Mouse (Mus musculus) lung, embryonic 15.5 days (tissue): ENCODE data around the gene Pdia6. TPM values are rescaled to one million over a fixed set of nuclear protein-coding genes. Genes with fewer than 3 reads are reported as not detected.

Experiments
- ATAC-seq: fragments of 200-750 bp; cut with Nextera tagmentation; 2 replicates; pipeline ENCODE4 v1.8.0; 2017; ENCODE audit warnings: moderate number of reproducible peaks, borderline replicate concordance; ENCODE audit not compliant: low FRiP score, low TSS enrichment; ENCODE audit errors: extremely low read depth
- H3K27ac ChIP-seq: fragments of 300-500 bp; sonication (generic); 2 replicates; pipeline ENCODE4 v1.5.1; 2015; ENCODE audit warnings: moderate library complexity, mild to moderate bottlenecking, inconsistent platforms
- H3K27me3 ChIP-seq: fragments of 300-500 bp; sonication (generic); 2 replicates; pipeline ENCODE4 v1.6.1; 2015; ENCODE audit warnings: inconsistent platforms
- H3K36me3 ChIP-seq: fragments of 300-500 bp; sonication (generic); 2 replicates; pipeline ENCODE4 v1.6.1; 2015; ENCODE audit warnings: inconsistent platforms
- H3K4me1 ChIP-seq: fragments of 300-500 bp; sonication (generic); 2 replicates; pipeline ENCODE4 v1.6.1; 2015; ENCODE audit warnings: inconsistent platforms
- H3K4me2 ChIP-seq: fragments of 300-500 bp; sonication (generic); 2 replicates; pipeline ENCODE4 v1.6.1; 2015; ENCODE audit warnings: inconsistent platforms, mild to moderate bottlenecking, moderate library complexity
- H3K4me3 ChIP-seq: fragments of 300-500 bp; sonication (generic); 2 replicates; pipeline ENCODE4 v1.5.1; 2015; ENCODE audit warnings: mild to moderate bottlenecking, inconsistent platforms
- H3K9ac ChIP-seq: fragments of 300-500 bp; sonication (generic); 2 replicates; pipeline ENCODE4 v1.6.1; 2015; ENCODE audit warnings: inconsistent platforms
- H3K9me3 ChIP-seq: fragments of 300-500 bp; sonication (generic); 2 replicates; pipeline ENCODE4 v1.6.1; 2016; ENCODE audit warnings: inconsistent platforms
- WGBS: fragments of 180-500 bp; shearing (Covaris S2); methylation state at CpG from one replicate; pipeline ENCODE4 v1.1.7; 2015; 5-methylcytosine and 5-hydroxymethylcytosine counted together
- polyA plus RNA-seq: library from polyadenylated mRNA; unstranded; fragments of >200 nt; fragmentation: Nextera tagmentation; extraction: Ambion mirVana; gene quantifications from 2 replicates; pipeline ENCODE4 v1.2.1, GENCODE M21; 2015

Pdia6 gene
- polyA plus RNA-seq, 1 experiment from 2014 or later = 737 TPM

DNA sequence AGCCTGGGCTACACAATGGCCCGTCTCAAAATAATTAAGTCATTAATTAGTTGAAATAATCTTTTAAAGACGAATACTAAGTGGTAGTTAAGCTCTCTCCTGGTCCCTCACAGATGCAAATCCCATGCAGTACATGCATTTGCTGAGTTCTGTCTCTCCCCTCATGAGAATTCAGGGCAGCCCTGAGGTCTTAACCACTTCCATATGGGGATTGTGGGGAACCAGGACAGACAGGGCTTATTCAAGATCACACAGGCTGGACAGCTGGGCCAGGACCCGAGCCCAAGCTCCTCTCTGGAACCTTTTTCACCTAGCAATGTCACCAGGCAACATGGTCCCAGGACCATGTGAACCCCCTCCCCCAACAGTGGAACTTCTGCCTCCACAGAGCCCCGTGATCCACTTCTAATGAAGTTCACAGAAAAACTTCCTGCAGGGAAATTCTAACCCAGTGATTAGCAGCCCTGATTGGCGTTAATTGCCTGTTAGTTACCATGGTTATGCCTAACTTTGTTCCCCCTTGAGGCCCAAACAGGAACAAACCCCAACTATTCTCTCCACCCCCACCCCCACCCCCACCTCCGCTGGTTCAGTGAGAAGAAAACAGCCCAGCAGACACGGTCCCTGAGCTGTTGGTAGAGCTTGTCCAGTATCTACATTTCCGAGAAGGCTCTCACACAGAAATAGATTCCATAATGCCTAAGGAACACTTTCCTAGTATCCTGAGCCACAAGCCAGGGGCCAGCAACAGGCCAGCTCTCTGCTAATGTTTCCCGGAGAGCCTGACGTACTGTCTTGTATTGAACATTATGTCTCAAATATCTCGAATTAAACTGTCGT is 27.5 kb upstream of the Pdia6 start:
- Histone ChIP-seq H3K36me3 (no peaks in the 10 kb centered on the region), H3K4me1 (no peaks in the 10 kb centered on the region), H3K4me3 (no peak overlapping the region), H3K27ac (no peak overlapping the region), H3K9ac (no peak overlapping the region), H3K4me2 (no peak overlapping the region), H3K27me3 (no peaks in the 10 kb centered on the region), H3K9me3 (no peaks in the 10 kb centered on the region)
- 56% methylated on average over 12 of the region's 12 CpGs for WGBS
- no peak for ATAC-seq

- H3K9me3 ChIP-seq = no peaks in the 10 kb centered on the region
- no peaks in the 10 kb centered on the region for H3K36me3 ChIP-seq
- H3K4me1 ChIP-seq = no peaks in the 10 kb centered on the region
- H3K4me2 ChIP-seq = no peak overlapping the region
- H3K27ac ChIP-seq = no peak overlapping the region
- no peak for ATAC-seq
- H3K9ac ChIP-seq = no peak overlapping the region
- H3K4me3 ChIP-seq = no peak overlapping the region
- no peaks in the 10 kb centered on the region for H3K27me3 ChIP-seq
These were observed 27.0 kb upstream of the Pdia6 start for GRCm38 (mm10) chr12:17239428-17239688.

DNA sequence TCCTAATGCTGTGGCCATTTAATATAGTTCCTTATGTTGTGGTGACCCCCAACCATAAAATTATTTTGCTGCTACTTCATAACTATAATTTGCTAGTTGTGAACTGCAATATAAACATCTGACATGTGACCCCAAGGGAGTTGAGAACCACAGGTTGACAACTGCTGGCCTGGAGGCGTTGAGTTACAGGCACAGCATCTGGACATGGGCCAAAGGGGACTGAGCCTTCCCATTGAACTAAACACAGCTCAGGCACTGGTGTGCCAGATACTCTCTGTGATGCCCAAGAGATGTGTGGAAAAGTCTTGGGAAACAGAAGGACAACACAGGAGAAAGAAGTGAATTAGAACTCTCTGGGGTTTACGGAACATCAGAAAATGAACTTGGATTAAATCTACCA is 25.3 kb upstream of the Pdia6 start:
- Histone ChIP-seq H3K27ac (no peak overlapping the region), H3K27me3 (no peaks in the 10 kb centered on the region), H3K4me3 (no peak overlapping the region), H3K9me3 (no peaks in the 10 kb centered on the region), H3K4me2 (no peak overlapping the region), H3K9ac (no peak overlapping the region), H3K36me3 (no peaks in the 10 kb centered on the region), H3K4me1 (no peaks in the 10 kb centered on the region)
- 71% methylated on average over 2 of the region's 2 CpGs for WGBS
- ATAC-seq = no peak

GRCm38 (mm10) chr12:17241614-17242013 is 24.7 kb upstream of the Pdia6 start:
- Histone ChIP-seq H3K27me3 (no peaks in the 10 kb centered on the region), H3K4me1 (no peaks in the 10 kb centered on the region), H3K27ac (no peak overlapping the region), H3K9me3 (no peaks in the 10 kb centered on the region), H3K9ac (no peak overlapping the region), H3K4me3 (no peak overlapping the region), H3K4me2 (no peak overlapping the region), H3K36me3 (no peaks in the 10 kb centered on the region)
- no peak for ATAC-seq
- 90% methylated on average over 9 of the region's 9 CpGs for WGBS

DNA sequence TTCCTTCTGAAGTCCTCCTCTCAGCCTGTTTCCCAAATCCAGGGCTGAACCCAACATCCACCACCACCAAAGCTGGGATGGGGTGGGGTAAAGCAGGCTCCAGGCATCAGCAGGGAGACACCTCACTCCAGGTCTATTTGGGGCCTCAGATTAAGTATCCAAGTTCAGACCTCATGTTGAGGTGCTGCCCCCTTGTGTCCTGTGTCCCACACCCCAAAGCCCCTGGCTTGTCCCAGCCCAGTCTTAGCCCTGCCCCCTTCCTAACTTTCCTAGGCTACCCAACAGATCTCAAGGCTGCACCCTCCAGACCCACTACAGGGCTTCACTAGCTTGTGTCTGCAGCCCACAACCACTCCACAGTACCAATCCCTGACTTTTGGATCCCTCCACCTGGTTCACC is 24.3 kb upstream of the Pdia6 start:
- H3K4me2 ChIP-seq = no peak overlapping the region
- H3K9ac ChIP-seq = no peak overlapping the region
- no peaks in the 10 kb centered on the region for H3K4me1 ChIP-seq
- H3K27ac ChIP-seq = no peak overlapping the region
- no peak for ATAC-seq
- H3K4me3 ChIP-seq = no peak overlapping the region
- no peaks in the 10 kb centered on the region for H3K36me3 ChIP-seq
- no peaks in the 10 kb centered on the region for H3K9me3 ChIP-seq
- no peaks in the 10 kb centered on the region for H3K27me3 ChIP-seq

DNA sequence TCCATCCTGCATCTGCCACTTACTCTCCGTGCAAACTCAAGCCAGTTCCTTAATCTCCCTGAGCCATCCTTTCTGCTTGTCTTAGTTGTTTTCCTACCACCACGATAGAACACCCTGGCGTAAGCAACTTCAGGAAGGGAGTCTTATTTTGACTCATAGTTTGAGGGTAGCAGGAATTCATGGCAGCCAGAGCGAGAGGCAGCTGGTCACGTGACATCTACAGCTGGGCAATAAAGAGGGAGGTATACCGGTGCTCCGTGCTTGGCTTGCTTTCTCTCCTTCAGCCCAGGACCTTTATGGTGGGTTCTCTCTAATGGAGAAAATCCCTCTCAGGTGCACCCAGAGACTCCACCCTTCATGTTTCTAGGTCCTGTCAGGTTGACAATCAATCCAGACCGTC is 15.4 kb upstream of the Pdia6 start:
- H3K4me3 ChIP-seq = no peak overlapping the region
- ATAC-seq = no peak
- H3K4me1 ChIP-seq = no peaks in the 10 kb centered on the region
- no peaks in the 10 kb centered on the region for H3K36me3 ChIP-seq
- H3K4me2 ChIP-seq = no peak overlapping the region
- WGBS = 65% methylated on average over 8 of the region's 8 CpGs
- H3K27me3 ChIP-seq = peaks cover 7% of the 10 kb centered on the region
- H3K27ac ChIP-seq = no peak overlapping the region
- no peak overlapping the region for H3K9ac ChIP-seq
- H3K9me3 ChIP-seq = no peaks in the 10 kb centered on the region

DNA sequence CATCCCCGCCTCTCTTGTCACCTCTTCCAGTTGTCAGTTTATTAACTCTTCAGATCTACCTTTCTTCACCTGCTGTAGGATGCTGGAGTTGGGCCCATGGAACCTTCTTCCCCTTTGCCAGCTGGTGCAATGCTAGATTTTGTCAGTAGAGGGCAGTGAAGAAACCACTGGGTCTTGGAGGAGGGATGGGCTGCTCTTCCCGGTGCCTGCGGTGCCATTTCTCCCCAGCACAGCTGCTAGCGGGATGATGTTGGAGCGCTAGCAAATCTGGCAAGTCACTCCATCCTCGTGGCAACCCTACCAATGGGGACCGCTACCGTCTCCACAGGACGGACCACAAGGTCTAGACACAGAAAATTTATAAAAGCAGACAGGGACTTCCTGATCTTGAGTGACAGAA is 13.3 kb upstream of the Pdia6 start:
- WGBS = 6% methylated on average over 9 of the region's 9 CpGs
- Histone ChIP-seq H3K27me3 (peaks cover 7% of the 10 kb centered on the region), H3K9me3 (no peaks in the 10 kb centered on the region), H3K9ac (no peak overlapping the region), H3K27ac (no peak overlapping the region), H3K4me3 (no peak overlapping the region), H3K36me3 (no peaks in the 10 kb centered on the region), H3K4me1 (no peaks in the 10 kb centered on the region), H3K4me2 (no peak overlapping the region)
- no peak for ATAC-seq

DNA sequence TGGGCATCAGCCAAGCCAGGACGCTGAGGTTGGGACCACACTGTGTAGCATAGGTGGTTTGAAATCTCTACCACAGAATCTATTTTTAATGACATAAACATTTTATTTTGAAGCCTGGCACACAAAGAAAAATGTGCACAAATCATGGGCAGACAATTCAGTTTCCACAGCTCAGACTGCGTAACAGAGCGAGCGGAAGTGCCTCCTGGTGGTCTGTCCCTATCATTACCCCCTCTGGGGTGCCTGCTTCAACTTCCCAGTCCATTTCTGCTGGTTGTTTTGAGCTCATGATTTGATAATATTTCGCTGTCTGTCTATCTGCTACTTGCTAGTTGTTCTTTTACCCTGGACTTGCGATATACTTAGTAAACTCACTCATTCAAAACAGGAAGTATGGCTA is 10.7 kb upstream of the Pdia6 start:
- 73% methylated on average over 6 of the region's 6 CpGs for WGBS
- Histone ChIP-seq H3K27ac (no peak overlapping the region), H3K9ac (no peak overlapping the region), H3K27me3 (peaks cover 7% of the 10 kb centered on the region), H3K9me3 (no peaks in the 10 kb centered on the region), H3K4me1 (no peaks in the 10 kb centered on the region), H3K4me3 (no peak overlapping the region), H3K4me2 (no peak overlapping the region), H3K36me3 (no peaks in the 10 kb centered on the region)
- no peak for ATAC-seq

- H3K4me1 ChIP-seq = no peaks in the 10 kb centered on the region
- no peaks in the 10 kb centered on the region for H3K36me3 ChIP-seq
- no peak overlapping the region for H3K27ac ChIP-seq
- peaks cover 7% of the 10 kb centered on the region for H3K27me3 ChIP-seq
- no peak overlapping the region for H3K4me3 ChIP-seq
- H3K9me3 ChIP-seq = no peaks in the 10 kb centered on the region
- 3% methylated on average over 10 of the region's 10 CpGs for WGBS
- no peak; the same call in 1 of the 2 replicates for ATAC-seq
- H3K4me2 ChIP-seq = no peak overlapping the region
- H3K9ac ChIP-seq = no peak overlapping the region
These were observed 9.4 kb upstream of the Pdia6 start for GRCm38 (mm10) chr12:17256905-17257304.

DNA sequence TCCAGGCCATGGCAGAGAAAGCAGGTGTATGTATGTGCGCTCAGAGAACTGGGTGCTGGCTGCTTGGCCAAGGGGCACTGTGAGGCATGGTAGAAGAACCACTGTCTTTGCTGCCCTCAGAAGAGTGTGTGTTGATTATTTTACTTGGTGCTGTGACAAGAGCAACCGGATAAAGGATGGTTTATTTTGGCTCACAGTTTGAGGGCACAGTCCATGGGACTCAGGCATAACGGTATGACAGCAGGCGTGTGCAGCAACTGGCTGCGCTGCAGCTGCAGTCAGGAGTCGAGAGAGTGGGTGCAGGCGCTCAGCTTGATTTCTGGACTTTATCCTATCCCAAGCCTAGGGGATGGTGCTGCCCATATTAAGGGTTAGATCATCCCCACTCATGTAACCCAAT is 7.9 kb upstream of the Pdia6 start:
- no peaks in the 10 kb centered on the region for H3K36me3 ChIP-seq
- H3K27ac ChIP-seq = no peak overlapping the region
- no peak overlapping the region for H3K4me3 ChIP-seq
- H3K27me3 ChIP-seq = peaks cover 5% of the 10 kb centered on the region
- H3K4me1 ChIP-seq = no peaks in the 10 kb centered on the region
- no peaks in the 10 kb centered on the region for H3K9me3 ChIP-seq
- WGBS = 84% methylated on average over 7 of the region's 7 CpGs
- no peak for ATAC-seq
- H3K9ac ChIP-seq = no peak overlapping the region
- no peak overlapping the region for H3K4me2 ChIP-seq

- H3K27me3 ChIP-seq = no peaks in the 10 kb centered on the region
These were observed 5.3 kb upstream of the Pdia6 start for GRCm38 (mm10) chr12:17261005-17261404.

GRCm38 (mm10) chr12:17263881-17264280 is 2.5 kb upstream of the Pdia6 start:
- H3K27me3 ChIP-seq = no peaks in the 10 kb centered on the region
- H3K4me2 ChIP-seq = no peak overlapping the region
- 52% methylated on average over 3 of the region's 3 CpGs for WGBS
- H3K4me1 ChIP-seq = peaks cover 20% of the 10 kb centered on the region
- H3K9ac ChIP-seq = no peak overlapping the region
- no peak for ATAC-seq
- H3K9me3 ChIP-seq = no peaks in the 10 kb centered on the region
- H3K27ac ChIP-seq = no peak overlapping the region
- no peak overlapping the region for H3K4me3 ChIP-seq
- peaks cover 5% of the 10 kb centered on the region; the same call in 1 of the 2 replicates for H3K36me3 ChIP-seq

More at GRCm38 (mm10) chr12:17261005-17261404, 5.3 kb upstream of the Pdia6 start:
- Histone ChIP-seq H3K4me1 (peaks cover 5% of the 10 kb centered on the region), H3K9ac (no peak overlapping the region), H3K27ac (no peak overlapping the region), H3K4me3 (no peak overlapping the region), H3K9me3 (no peaks in the 10 kb centered on the region), H3K36me3 (no peaks in the 10 kb centered on the region), H3K4me2 (no peak overlapping the region)
- ATAC-seq = no peak
- WGBS = 90% methylated on average over 3 of the region's 3 CpGs

GRCm38 (mm10) chr12:17264826-17265225 is 1.5 kb upstream of the Pdia6 start:
- H3K4me1 ChIP-seq = peaks cover 26% of the 10 kb centered on the region
- ATAC-seq = no peak

More at GRCm38 (mm10) chr12:17264826-17265225, 1.5 kb upstream of the Pdia6 start:
- H3K27ac ChIP-seq = no peak overlapping the region
- 85% methylated on average over 2 of the region's 2 CpGs for whole genome bisulfite sequencing
- no peak overlapping the region for H3K9ac ChIP-seq
- H3K4me2 ChIP-seq = no peak overlapping the region
- no peaks in the 10 kb centered on the region for H3K9me3 ChIP-seq
- H3K36me3 ChIP-seq = peaks cover 5% of the 10 kb centered on the region; the same call in 1 of the 2 replicates
- H3K27me3 ChIP-seq = no peaks in the 10 kb centered on the region
- H3K4me3 ChIP-seq = no peak overlapping the region
